Mouse (Mus musculus) lung, postnatal 0 days (tissue): ENCODE data around the gene Kcnip3. TPM values are rescaled to one million over a fixed set of nuclear protein-coding genes. Genes with fewer than 3 reads are reported as not detected.

Experiments
- ATAC-seq: fragments of 200-750 bp; cut with Nextera tagmentation; 2 replicates; pipeline ENCODE4 v1.8.0; 2017; ENCODE audit warnings: moderate library complexity
- DNase-seq: peaks from one replicate; pipeline ENCODE4 v3.0.0-alpha.2; 2016; ENCODE audit warnings: low spot score
- H3K27ac ChIP-seq: fragments of 300-500 bp; sonication (generic); 2 replicates; pipeline ENCODE4 v1.5.1; 2014; ENCODE audit warnings: antibody characterized with exemption, mild to moderate bottlenecking, low read length, mixed read lengths
- H3K27me3 ChIP-seq: fragments of 300-500 bp; sonication (generic); replicated peaks from 2 replicates; pipeline ENCODE4 v1.6.1; 2014; ENCODE audit warnings: low read length, mixed read lengths; ENCODE audit not compliant: insufficient read depth
- H3K36me3 ChIP-seq: fragments of 300-500 bp; sonication (generic); 2 replicates; pipeline ENCODE4 v1.6.1; 2014; ENCODE audit warnings: low read length, mixed read lengths; ENCODE audit not compliant: insufficient read depth
- H3K4me1 ChIP-seq: fragments of 300-500 bp; sonication (generic); 2 replicates; pipeline ENCODE4 v1.6.1; 2014; ENCODE audit warnings: antibody characterized with exemption, low read depth, low read length, mixed read lengths; ENCODE audit not compliant: insufficient read depth
- H3K4me2 ChIP-seq: fragments of 300-500 bp; sonication (generic); replicated peaks from 2 replicates; pipeline ENCODE4 v1.6.1; 2014; ENCODE audit warnings: low read depth, mild to moderate bottlenecking, low read length, moderate library complexity, mixed read lengths
- H3K4me3 ChIP-seq: fragments of 300-500 bp; sonication (generic); 2 replicates; pipeline ENCODE4 v1.5.1; 2014; ENCODE audit warnings: low read depth, low read length
- H3K9ac ChIP-seq: fragments of 300-500 bp; sonication (generic); replicated peaks from 2 replicates; pipeline ENCODE4 v1.6.1; 2014; ENCODE audit warnings: low read depth, mild to moderate bottlenecking
- H3K9me3 ChIP-seq: fragments of 300-500 bp; sonication (generic); 2 replicates; pipeline ENCODE4 v1.6.1; 2016; ENCODE audit warnings: low read length, mixed read lengths
- CTCF ChIP-seq: IDR thresholded peaks from 2 replicates; pipeline ENCODE4 v1.5.1; 2016; ENCODE audit warnings: antibody characterized with exemption, mild to moderate bottlenecking
- EP300 ChIP-seq: IDR thresholded peaks from 2 replicates; pipeline ENCODE4 v1.6.1; 2016; ENCODE audit warnings: antibody characterized with exemption, mild to moderate bottlenecking, control low read depth
- WGBS: fragments of 180-500 bp; shearing (Covaris S2); extraction: QIAGEN DNeasy Blood & Tissue Kit; methylation state at CpG from one replicate; pipeline ENCODE4 v1.1.7; 2014; 5-methylcytosine and 5-hydroxymethylcytosine counted together
- polyA plus RNA-seq: library from polyadenylated mRNA; unstranded; fragments of >200 nt; fragmentation: Nextera tagmentation; extraction: Ambion mirVana; gene quantifications from 2 replicates; pipeline ENCODE4 v1.2.1, GENCODE M21; 2015

Gene Kcnip3
- polyA plus RNA-seq, 1 experiment from 2014 or later = 1.1 TPM

- DNase-seq (no peak), ATAC-seq (peak; percentile 28; the same call in 1 of the 2 replicates)
- H3K27ac ChIP-seq = peak overlapping the region; percentile 15; the same call in 1 of the 2 replicates
- H3K9me3 ChIP-seq = no peaks in the 10 kb centered on the region
- peaks cover 37% of the 10 kb centered on the region for H3K27me3 ChIP-seq
- no peaks in the 10 kb centered on the region for H3K36me3 ChIP-seq
- no peaks in the 10 kb centered on the region; the same call in 1 of the 2 replicates for H3K4me1 ChIP-seq
- H3K9ac ChIP-seq = 0 out of 2 replicates have a peak overlapping the region, but pooled peaks have one; percentile 23
- WGBS = 2% methylated on average over 31 of the region's 59 CpGs
- peak overlapping the region; percentile 49 for H3K4me3 ChIP-seq
- no peak for TF ChIP-seq EP300
- peak; percentile 32 for TF ChIP-seq CTCF
- peak overlapping the region; percentile 87 for H3K4me2 ChIP-seq
These were observed 39.9 kb downstream of the Kcnip3 start for GRCm38 (mm10) chr2:127481841-127482532.

- H3K4me2 ChIP-seq = no peak overlapping the region
- H3K27ac ChIP-seq = no peak overlapping the region
- WGBS = 54% methylated on average over 10 of the region's 10 CpGs
- H3K36me3 ChIP-seq = no peaks in the 10 kb centered on the region
- no peak overlapping the region for H3K9ac ChIP-seq
- DNase-seq = no peak
- no peaks in the 10 kb centered on the region; the same call in 1 of the 2 replicates for H3K4me1 ChIP-seq
- no peak for TF ChIP-seq EP300
- no peak for TF ChIP-seq CTCF
- H3K27me3 ChIP-seq = peaks cover 37% of the 10 kb centered on the region
- ATAC-seq = no peak
- no peaks in the 10 kb centered on the region for H3K9me3 ChIP-seq
- no peak overlapping the region for H3K4me3 ChIP-seq
These were observed 42.1 kb downstream of the Kcnip3 start for GRCm38 (mm10) chr2:127479763-127480162.

- no peak overlapping the region for H3K4me3 ChIP-seq
- H3K9me3 ChIP-seq = no peaks in the 10 kb centered on the region
- TF ChIP-seq CTCF = no peak
- TF ChIP-seq EP300 = no peak
- no peak overlapping the region for H3K27ac ChIP-seq
- no peaks in the 10 kb centered on the region; the same call in 1 of the 2 replicates for H3K4me1 ChIP-seq
- ATAC-seq = no peak
- no peak overlapping the region for H3K4me2 ChIP-seq
- DNase-seq = no peak
- no peak overlapping the region for H3K9ac ChIP-seq
- 59% methylated on average over 4 of the region's 4 CpGs for WGBS
- H3K27me3 ChIP-seq = peaks cover 32% of the 10 kb centered on the region
- no peaks in the 10 kb centered on the region for H3K36me3 ChIP-seq
These were observed 42.7 kb downstream of the Kcnip3 start for GRCm38 (mm10) chr2:127479210-127479609.

GRCm38 (mm10) chr2:127472279-127472678 is 49.6 kb downstream of the Kcnip3 start:
- Histone ChIP-seq H3K27me3 (no peaks in the 10 kb centered on the region), H3K4me2 (no peak overlapping the region), H3K9me3 (no peaks in the 10 kb centered on the region), H3K36me3 (no peaks in the 10 kb centered on the region), H3K4me3 (no peak overlapping the region), H3K27ac (no peak overlapping the region), H3K9ac (no peak overlapping the region), H3K4me1 (no peaks in the 10 kb centered on the region)
- DNase-seq = no peak
- TF ChIP-seq CTCF (no peak), EP300 (no peak)
- WGBS = 66% methylated on average over 3 of the region's 3 CpGs
- ATAC-seq = no peak

- ATAC-seq (peak; percentile 44), DNase-seq (no peak)
- H3K4me2 ChIP-seq = no peak overlapping the region
- H3K9ac ChIP-seq = no peak overlapping the region
- WGBS = 80% methylated on average over 8 of the region's 8 CpGs
- H3K27me3 ChIP-seq = no peaks in the 10 kb centered on the region
- no peak for TF ChIP-seq EP300
- TF ChIP-seq CTCF = no peak
- no peaks in the 10 kb centered on the region for H3K36me3 ChIP-seq
- no peaks in the 10 kb centered on the region for H3K4me1 ChIP-seq
- H3K27ac ChIP-seq = no peak overlapping the region
- no peaks in the 10 kb centered on the region for H3K9me3 ChIP-seq
- no peak overlapping the region for H3K4me3 ChIP-seq
These were observed 50.6 kb downstream of the Kcnip3 start for GRCm38 (mm10) chr2:127471281-127471680.

- Histone ChIP-seq H3K4me1 (no peaks in the 10 kb centered on the region), H3K4me2 (no peak overlapping the region), H3K36me3 (no peaks in the 10 kb centered on the region), H3K9ac (no peak overlapping the region), H3K9me3 (no peaks in the 10 kb centered on the region), H3K4me3 (no peak overlapping the region), H3K27me3 (no peaks in the 10 kb centered on the region), H3K27ac (no peak overlapping the region)
- no peak for ATAC-seq
- 76% methylated on average over 10 of the region's 10 CpGs for WGBS
- TF ChIP-seq EP300 (no peak), CTCF (no peak)
- no peak for DNase-seq
These were observed 51.2 kb downstream of the Kcnip3 start for GRCm38 (mm10) chr2:127470661-127471060.
